Mouse (Mus musculus) adrenal gland, postnatal 10 days (tissue): Measurements from ENCODE around the gene Dapk2. TPM values are rescaled to one million over a fixed set of nuclear protein-coding genes. Genes with fewer than 3 reads are reported as not detected.
A peak's percentile ranks its signal among the peaks of the same experiment; 100 is the strongest.

ENCODE experiments used
- DNase-seq: peaks from one replicate; pipeline ENCODE4 v3.0.0; 2021; ENCODE audit warnings: mixed read lengths
- total RNA-seq, 2 experiments: library from RNA; stranded (reverse); gene quantifications; 2 replicates each; pipeline ENCODE4 v1.2.3; 2021

The Dapk2 gene
- total RNA-seq, 2 experiments from 2014 or later: 8.3 to 12.4 TPM

- no peak for DNase-seq
Observed at GRCm38 (mm10) chr9:66142265-66142664, 15.8 kb upstream of the Dapk2 start.

- peak; percentile 79 for DNase-seq
Observed at GRCm38 (mm10) chr9:66144248-66144647, 13.8 kb upstream of the Dapk2 start.

GRCm38 (mm10) chr9:66146141-66146540, 11.9 kb upstream of the Dapk2 start:
- DNase-seq: no peak

GRCm38 (mm10) chr9:66152011-66152410, 6.0 kb upstream of the Dapk2 start:
- no peak for DNase-seq

GRCm38 (mm10) chr9:66153594-66153993, 4.4 kb upstream of the Dapk2 start:
- DNase-seq: no peak

- no peak for DNase-seq
Observed at GRCm38 (mm10) chr9:66154013-66154412, 4.0 kb upstream of the Dapk2 start.

GRCm38 (mm10) chr9:66155534-66155933, 2.5 kb upstream of the Dapk2 start:
- no peak for DNase-seq

GRCm38 (mm10) chr9:66158885-66159430, 935 bp downstream of the Dapk2 start:
- DNase-seq: no peak

- no peak for DNase-seq
Observed at GRCm38 (mm10) chr9:66160155-66160554, 2.1 kb downstream of the Dapk2 start.

- peak; percentile 22 for DNase-seq
Observed at GRCm38 (mm10) chr9:66162995-66163394, 5.0 kb downstream of the Dapk2 start.

- no peak for DNase-seq
Observed at GRCm38 (mm10) chr9:66167222-66167621, 9.2 kb downstream of the Dapk2 start.

GRCm38 (mm10) chr9:66168233-66168632, 10.2 kb downstream of the Dapk2 start:
- DNase-seq: no peak

- no peak for DNase-seq
Observed at GRCm38 (mm10) chr9:66170506-66170905, 12.5 kb downstream of the Dapk2 start.

- no peak for DNase-seq
Observed at GRCm38 (mm10) chr9:66171275-66171921, 13.4 kb downstream of the Dapk2 start.

GRCm38 (mm10) chr9:66173316-66173855, 15.4 kb downstream of the Dapk2 start:
- DNase-seq: no peak

GRCm38 (mm10) chr9:66174985-66175384, 17.0 kb downstream of the Dapk2 start:
- no peak for DNase-seq

- no peak for DNase-seq
Observed at GRCm38 (mm10) chr9:66177975-66178374, 20.0 kb downstream of the Dapk2 start.

- DNase-seq: no peak
Observed at GRCm38 (mm10) chr9:66179795-66180194, 21.8 kb downstream of the Dapk2 start.

- DNase-seq: no peak
Observed at GRCm38 (mm10) chr9:66181126-66181825, 23.3 kb downstream of the Dapk2 start.

GRCm38 (mm10) chr9:66181826-66182678, 24.0 kb downstream of the Dapk2 start:
- DNase-seq: no peak

GRCm38 (mm10) chr9:66182679-66182993, 24.6 kb downstream of the Dapk2 start:
- no peak for DNase-seq

GRCm38 (mm10) chr9:66183023-66183422, 25.0 kb downstream of the Dapk2 start:
- no peak for DNase-seq

- no peak for DNase-seq
Observed at GRCm38 (mm10) chr9:66184572-66184971, 26.5 kb downstream of the Dapk2 start.
